ENCODE assay signal across 27 mouse cellular contexts in genomic region chr8:112196423-112196822, GRCm38 (mm10).
DNase-seq lines count a peak whose midpoint lies in the region; ATAC-seq and TF ChIP-seq lines count a peak whose summit lies in the region.
"Had no signal": no experiment of that assay in that cellular context is flagged by ENCODE, and none has a peak within 500 bp of the region (broad histone marks: within the 10 kb centered on the region; RNA-seq: fewer than 3 reads in every experiment).

No protein-coding gene starts in this region.

- H3K27ac ChIP-seq in forebrain, postnatal 0 days (ENCODE audit: low read depth, low read length) = no peak overlapping the region
- H3K27ac ChIP-seq in forebrain, embryonic 16.5 days (ENCODE audit: low read length) = no peak overlapping the region
- H3K27ac ChIP-seq in midbrain, embryonic 16.5 days (ENCODE audit: low read length) = no peak overlapping the region
- H3K27ac ChIP-seq in midbrain, embryonic 11.5 days (ENCODE audit: low read depth, low read length) = no peak overlapping the region
- H3K27ac ChIP-seq: embryonic facial prominence, embryonic 10.5 days; embryonic facial prominence, embryonic 13.5 days; forebrain, embryonic 13.5 days; heart, adult 2 months; heart, embryonic 10.5 days; heart, embryonic 13.5 days; hindbrain, embryonic 14.5 days; intestine, embryonic 15.5 days had no signal

- TF ChIP-seq CTCF in forebrain, postnatal 0 days (IDR thresholded peaks at IDR 0.05; ENCODE audit: low read depth) = no peak
- no peak for TF ChIP-seq CTCF in brain, embryonic 14.5 days (IDR thresholded peaks at IDR 0.05; ENCODE audit: borderline replicate concordance, extremely low read depth, insufficient read depth, insufficient read length)

- H3K9me3 ChIP-seq in forebrain, postnatal 0 days (ENCODE audit: low read length) = no peaks in the 10 kb centered on the region
- no peaks in the 10 kb centered on the region for H3K9me3 ChIP-seq in forebrain, embryonic 16.5 days (ENCODE audit: control insufficient read depth, low read length)
- no peaks in the 10 kb centered on the region for H3K9me3 ChIP-seq in midbrain, embryonic 16.5 days (replicated peaks; ENCODE audit: control insufficient read depth, low read length, poor library complexity, severe bottlenecking)
- H3K9me3 ChIP-seq in midbrain, embryonic 11.5 days (ENCODE audit: control insufficient read depth, low read length) = no peaks in the 10 kb centered on the region
- H3K9me3 ChIP-seq: embryonic facial prominence, embryonic 10.5 days; embryonic facial prominence, embryonic 13.5 days; forebrain, embryonic 13.5 days; heart, embryonic 10.5 days; heart, embryonic 13.5 days; intestine, embryonic 15.5 days had no signal

- no peak for TF ChIP-seq POLR2A in brain, embryonic 14.5 days (IDR thresholded peaks at IDR 0.05; ENCODE audit: borderline replicate concordance, extremely low read depth, insufficient read depth, insufficient read length, poor library complexity, severe bottlenecking)

- no peak overlapping the region for H3K9ac ChIP-seq in forebrain, postnatal 0 days
- H3K9ac ChIP-seq in forebrain, embryonic 16.5 days (replicated peaks; ENCODE audit: low read depth, low read length) = no peak overlapping the region
- no peak overlapping the region for H3K9ac ChIP-seq in midbrain, embryonic 16.5 days (ENCODE audit: low read depth, low read length)
- no peak overlapping the region for H3K9ac ChIP-seq in midbrain, embryonic 11.5 days (ENCODE audit: low read length)
- H3K9ac ChIP-seq: embryonic facial prominence, embryonic 13.5 days; forebrain, embryonic 13.5 days; heart, embryonic 13.5 days; hindbrain, embryonic 14.5 days; intestine, embryonic 15.5 days had no signal

- H3K4me1 ChIP-seq in forebrain, postnatal 0 days (ENCODE audit: insufficient read depth) = no peaks in the 10 kb centered on the region
- H3K4me1 ChIP-seq in forebrain, embryonic 16.5 days (replicated peaks; ENCODE audit: control insufficient read depth, insufficient read depth, low read length) = peaks cover 4% of the 10 kb centered on the region; the same call in 1 of the 2 replicates
- 0 out of 2 replicates have a peak, but pooled peaks cover 3% of the 10 kb centered on the region for H3K4me1 ChIP-seq in midbrain, embryonic 16.5 days (ENCODE audit: control insufficient read depth, insufficient read depth, low read length)
- no peaks in the 10 kb centered on the region for H3K4me1 ChIP-seq in midbrain, embryonic 11.5 days (ENCODE audit: control insufficient read depth, insufficient read depth, low read length)
- H3K4me1 ChIP-seq: embryonic facial prominence, embryonic 10.5 days; embryonic facial prominence, embryonic 13.5 days; forebrain, embryonic 13.5 days; heart, embryonic 10.5 days; heart, embryonic 13.5 days; intestine, embryonic 15.5 days had no signal

- no peak overlapping the region for H3K4me2 ChIP-seq in forebrain, postnatal 0 days (ENCODE audit: low read depth)
- no peak overlapping the region for H3K4me2 ChIP-seq in forebrain, embryonic 16.5 days (ENCODE audit: low read length)
- H3K4me2 ChIP-seq in midbrain, embryonic 16.5 days (ENCODE audit: low read length) = no peak overlapping the region
- H3K4me2 ChIP-seq in midbrain, embryonic 11.5 days = no peak overlapping the region
- H3K4me2 ChIP-seq: embryonic facial prominence, embryonic 13.5 days; forebrain, embryonic 13.5 days; heart, embryonic 13.5 days; hindbrain, embryonic 14.5 days; intestine, embryonic 15.5 days had no signal

- 44% methylated on average over 1 of the region's 1 CpGs for WGBS in forebrain, postnatal 0 days
- 32% methylated on average over 1 of the region's 1 CpGs for WGBS in forebrain, embryonic 16.5 days
- WGBS in midbrain, embryonic 16.5 days = 31% methylated on average over 1 of the region's 1 CpGs
- whole genome bisulfite sequencing in midbrain, embryonic 11.5 days = 25% methylated on average over 1 of the region's 1 CpGs

- no peaks in the 10 kb centered on the region for H3K36me3 ChIP-seq in forebrain, postnatal 0 days (ENCODE audit: insufficient read depth)
- H3K36me3 ChIP-seq in forebrain, embryonic 16.5 days (ENCODE audit: control insufficient read depth, insufficient read depth) = no peaks in the 10 kb centered on the region
- no peaks in the 10 kb centered on the region for H3K36me3 ChIP-seq in midbrain, embryonic 16.5 days (ENCODE audit: control insufficient read depth, insufficient read depth, low read length)
- no peaks in the 10 kb centered on the region for H3K36me3 ChIP-seq in midbrain, embryonic 11.5 days (ENCODE audit: control insufficient read depth, insufficient read depth, low read length)
- H3K36me3 ChIP-seq: embryonic facial prominence, embryonic 10.5 days; embryonic facial prominence, embryonic 13.5 days; heart, embryonic 10.5 days; heart, embryonic 13.5 days; intestine, embryonic 15.5 days had no signal

- 0 out of 2 replicates have a peak, but pooled peaks have one; percentile 40 for ATAC-seq in forebrain, postnatal 0 days
- no peak for ATAC-seq in forebrain, embryonic 16.5 days
- ATAC-seq in midbrain, embryonic 16.5 days = 0 out of 2 replicates have a peak, but pooled peaks have one; percentile 64
- no peak for ATAC-seq in midbrain, embryonic 11.5 days (ENCODE audit: low FRiP score)
- ATAC-seq: activated CD4-positive, CD25-positive, alpha-beta regulatory T cell, adult 4 months; CD4-positive, CD25-positive, alpha-beta regulatory T cell, adult 4 months; forebrain, embryonic 13.5 days; intestine, embryonic 15.5 days had no signal

- peak; percentile 11 for DNase-seq in forebrain, postnatal 0 days
- no peak for DNase-seq in midbrain, embryonic 11.5 days (ENCODE audit: low spot score, missing footprints)
- DNase-seq in R1 (ENCODE audit: low read depth, low spot score) = peak; percentile 14
- DNase-seq in brain, embryonic 14.5 days (ENCODE audit: low read depth) = peak; percentile 58
- DNase-seq: adrenal gland, adult 8-10 months; adrenal gland, postnatal 25 days; cerebellum, adult 2 months; cerebellum, adult 9-11 months; cerebellum, postnatal 36 days; embryo, embryonic 11 days; gastrocnemius, postnatal 10 days; gastrocnemius, postnatal 36 days; heart, adult 2 months; heart, postnatal 14 days; heart, postnatal 4 days had no signal

- H3K4me3 ChIP-seq in forebrain, postnatal 0 days (ENCODE audit: low read depth, low read length) = no peak overlapping the region
- H3K4me3 ChIP-seq in forebrain, embryonic 16.5 days (replicated peaks; ENCODE audit: low read length) = no peak overlapping the region
- no peak overlapping the region for H3K4me3 ChIP-seq in midbrain, embryonic 16.5 days (ENCODE audit: low read depth, low read length)
- H3K4me3 ChIP-seq in midbrain, embryonic 11.5 days (ENCODE audit: low read depth, low read length) = no peak overlapping the region
- H3K4me3 ChIP-seq: embryonic facial prominence, embryonic 10.5 days; embryonic facial prominence, embryonic 13.5 days; erythroblast, embryonic 14.5 days; forebrain, embryonic 13.5 days; heart, adult 2 months; heart, embryonic 10.5 days; heart, embryonic 13.5 days; intestine, embryonic 15.5 days had no signal

- no peaks in the 10 kb centered on the region for H3K27me3 ChIP-seq in forebrain, postnatal 0 days (ENCODE audit: insufficient read depth, low read length)
- no peaks in the 10 kb centered on the region for H3K27me3 ChIP-seq in forebrain, embryonic 16.5 days (replicated peaks; ENCODE audit: control insufficient read depth, insufficient read depth, low read length)
- no peaks in the 10 kb centered on the region for H3K27me3 ChIP-seq in midbrain, embryonic 16.5 days (ENCODE audit: control insufficient read depth, insufficient read depth, low read depth, low read length)
- H3K27me3 ChIP-seq in midbrain, embryonic 11.5 days (ENCODE audit: control insufficient read depth, insufficient read depth, low read length) = no peaks in the 10 kb centered on the region
- H3K27me3 ChIP-seq: embryonic facial prominence, embryonic 13.5 days; forebrain, embryonic 13.5 days; heart, embryonic 13.5 days; intestine, embryonic 15.5 days had no signal

Comparison
In these comparisons a context has a peak if more than half of its experiments do, and no peak if none do; other contexts are left out.
1. ATAC-seq: peak in forebrain, postnatal 0 days (single experiment) and midbrain, embryonic 16.5 days (single experiment); none in forebrain, embryonic 16.5 days (single experiment) and midbrain, embryonic 11.5 days (single experiment).